Comparison of ENCODE assay signal across 9 mouse cellular contexts in the genomic region with DNA sequence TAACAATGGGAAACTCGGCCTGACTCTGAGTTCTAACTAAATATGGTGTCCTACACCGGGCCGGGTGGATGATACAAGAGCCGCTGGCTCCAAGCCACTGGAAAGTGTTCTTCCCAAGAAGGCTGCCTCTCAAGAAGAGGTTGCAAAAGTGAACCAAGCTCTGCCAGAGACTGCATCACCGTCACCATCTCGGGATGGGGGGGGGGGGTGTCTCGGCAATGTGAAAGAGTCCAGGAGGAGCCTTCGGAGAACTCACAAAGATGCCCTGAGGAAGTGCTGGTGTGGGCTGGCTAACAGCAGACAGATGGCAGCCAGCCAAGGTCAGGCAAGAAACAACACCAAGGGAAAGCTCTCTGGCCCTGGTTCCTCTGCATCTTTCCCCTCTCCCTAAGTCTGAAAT.
A peak's percentile ranks its signal among the peaks of the same experiment; 100 is the strongest.
DNase-seq lines count a peak whose midpoint lies in the region; ATAC-seq lines count a peak whose summit lies in the region.
"Had no signal": no experiment of that assay in that cellular context is flagged by ENCODE, and none has a peak within 500 bp of the region (broad histone marks: within the 10 kb centered on the region; RNA-seq: fewer than 3 reads in every experiment).

No protein-coding gene starts in this region.

- peaks cover 3% of the 10 kb centered on the region for H3K4me1 ChIP-seq in hindbrain, embryonic 16.5 days (ENCODE audit: control insufficient read depth, insufficient read depth, low read depth, low read length)
- H3K4me1 ChIP-seq in hindbrain, embryonic 11.5 days (replicated peaks; ENCODE audit: control insufficient read depth, insufficient read depth, low read length): no peaks in the 10 kb centered on the region
- H3K4me1 ChIP-seq in lung, embryonic 15.5 days: peaks cover 56% of the 10 kb centered on the region

- H3K27me3 ChIP-seq in hindbrain, embryonic 16.5 days (replicated peaks; ENCODE audit: control insufficient read depth, insufficient read depth, low read length): no peaks in the 10 kb centered on the region
- no peaks in the 10 kb centered on the region for H3K27me3 ChIP-seq in hindbrain, embryonic 11.5 days (ENCODE audit: control insufficient read depth, insufficient read depth, low read length)
- no peaks in the 10 kb centered on the region for H3K27me3 ChIP-seq in lung, embryonic 15.5 days

- WGBS in hindbrain, embryonic 16.5 days: 63% methylated on average over 8 of the region's 8 CpGs
- 83% methylated on average over 8 of the region's 8 CpGs for WGBS in hindbrain, embryonic 11.5 days
- 30% methylated on average over 8 of the region's 8 CpGs for WGBS in lung, embryonic 15.5 days

- DNase-seq in hindbrain, embryonic 11.5 days (ENCODE audit: low spot score): no peak
- DNase-seq in Muller cell, postnatal 12 days (ENCODE audit: inconsistent ontology term): peak; percentile 20
- DNase-seq in gastrocnemius, postnatal 25 days: peak; percentile 18
- DNase-seq in retina, postnatal 1 day: no peak
- DNase-seq in natural killer cell, adult 2 months (ENCODE audit: low spot score in 2 of 2): no peak
- DNase-seq in layer of hippocampus, adult 18-20 months (ENCODE audit: low spot score in 2 of 2): no peak

- H3K36me3 ChIP-seq in hindbrain, embryonic 16.5 days (ENCODE audit: control insufficient read depth, insufficient read depth, low read length): no peaks in the 10 kb centered on the region
- H3K36me3 ChIP-seq in hindbrain, embryonic 11.5 days (ENCODE audit: control insufficient read depth, insufficient read depth, low read length): no peaks in the 10 kb centered on the region
- H3K36me3 ChIP-seq in lung, embryonic 15.5 days: no peaks in the 10 kb centered on the region

- ATAC-seq in hindbrain, embryonic 16.5 days: 0 out of 2 replicates have a peak, but pooled peaks have one; percentile 25
- ATAC-seq in hindbrain, embryonic 11.5 days (ENCODE audit: low FRiP score): no peak
- peak; percentile 68 for ATAC-seq in lung, embryonic 15.5 days (ENCODE audit: borderline replicate concordance, extremely low read depth, low FRiP score, low TSS enrichment)

- H3K4me3 ChIP-seq in hindbrain, embryonic 16.5 days (ENCODE audit: low read length): no peak overlapping the region
- H3K4me3 ChIP-seq in hindbrain, embryonic 11.5 days (ENCODE audit: low read depth, low read length): no peak overlapping the region
- H3K4me3 ChIP-seq in lung, embryonic 15.5 days: no peak overlapping the region

- H3K9ac ChIP-seq in hindbrain, embryonic 16.5 days (ENCODE audit: low read depth, low read length): no peak overlapping the region
- H3K9ac ChIP-seq in hindbrain, embryonic 11.5 days (ENCODE audit: low read depth, low read length): no peak overlapping the region
- H3K9ac ChIP-seq in lung, embryonic 15.5 days: no peak overlapping the region

- H3K4me2 ChIP-seq in hindbrain, embryonic 16.5 days (ENCODE audit: low read length): no peak overlapping the region
- H3K4me2 ChIP-seq in hindbrain, embryonic 11.5 days (replicated peaks; ENCODE audit: low read depth, low read length): no peak overlapping the region
- H3K4me2 ChIP-seq in lung, embryonic 15.5 days: peak overlapping the region; percentile 32

- H3K9me3 ChIP-seq in hindbrain, embryonic 16.5 days (ENCODE audit: control insufficient read depth, low read length): no peaks in the 10 kb centered on the region
- H3K9me3 ChIP-seq in hindbrain, embryonic 11.5 days (ENCODE audit: control insufficient read depth, low read length): no peaks in the 10 kb centered on the region
- no peaks in the 10 kb centered on the region for H3K9me3 ChIP-seq in lung, embryonic 15.5 days

- H3K27ac ChIP-seq in hindbrain, embryonic 16.5 days (ENCODE audit: low read depth, low read length): no peak overlapping the region
- no peak overlapping the region for H3K27ac ChIP-seq in hindbrain, embryonic 11.5 days (ENCODE audit: low read depth, low read length)
- H3K27ac ChIP-seq in lung, embryonic 15.5 days: peak overlapping the region; percentile 90
- H3K27ac ChIP-seq: macrophage had no signal

Comparison
In these comparisons a context has a peak if more than half of its experiments do, and no peak if none do; other contexts are left out.
1. DNase-seq: peak in Muller cell, postnatal 12 days (single experiment) and gastrocnemius, postnatal 25 days (single experiment); none in hindbrain, embryonic 11.5 days (single experiment), retina, postnatal 1 day (single experiment), natural killer cell, adult 2 months (0 of 2) and layer of hippocampus, adult 18-20 months (0 of 2).